Comparison of ENCODE assay signal across 8 mouse cellular contexts in the genomic region with DNA sequence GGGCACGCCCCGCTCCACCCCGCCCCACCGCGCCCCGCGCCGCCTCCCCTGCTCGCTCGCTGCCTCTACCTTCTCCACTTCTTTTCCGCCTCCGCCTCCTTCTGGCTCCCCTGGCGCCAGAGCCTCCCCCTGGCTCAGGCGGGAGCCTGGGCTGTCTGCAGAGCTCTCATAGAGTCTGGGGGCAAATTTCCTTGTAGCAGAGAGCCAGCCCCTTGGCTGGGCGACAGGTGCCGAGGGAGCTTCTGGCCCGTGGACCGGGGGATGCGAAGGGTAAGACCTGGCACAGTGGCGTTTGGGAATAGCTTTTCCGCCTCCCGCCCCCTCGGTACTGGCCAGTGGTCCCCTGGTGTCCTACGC. TPM values are rescaled to one million over a fixed set of nuclear protein-coding genes. Genes with fewer than 3 reads are reported as not detected.
DNase-seq lines count a peak whose midpoint lies in the region; ATAC-seq and TF ChIP-seq lines count a peak whose summit lies in the region.

No protein-coding gene starts in this region.

- no peak overlapping the region for H3K27ac ChIP-seq in heart, embryonic 11.5 days (ENCODE audit: low read depth, low read length)
- peak overlapping the region; percentile 76; the same call in 1 of the 2 replicates for H3K27ac ChIP-seq in embryonic facial prominence, embryonic 11.5 days (replicated peaks; ENCODE audit: low read depth, low read length)
- H3K27ac ChIP-seq in olfactory bulb, adult 2 months (ENCODE audit: insufficient read depth, low read depth, low read length) = no peak overlapping the region

- peak overlapping the region; percentile 98 for H3K4me2 ChIP-seq in heart, embryonic 11.5 days
- H3K4me2 ChIP-seq in embryonic facial prominence, embryonic 11.5 days (ENCODE audit: low read depth, low read length) = peak overlapping the region; percentile 95

- ATAC-seq in heart, embryonic 11.5 days (replicated peaks; ENCODE audit: insufficient number of reproducible peaks, low FRiP score, low TSS enrichment) = peak; percentile 43
- peak; percentile 74; the same call in 1 of the 2 replicates for ATAC-seq in embryonic facial prominence, embryonic 11.5 days (replicated peaks; ENCODE audit: insufficient number of reproducible peaks, low FRiP score, low TSS enrichment, low read depth)

- no peak overlapping the region for H3ac ChIP-seq in C2C12 (ENCODE audit: control insufficient read depth, insufficient read length, low read depth)

- peak overlapping the region; percentile 80 for H3K9ac ChIP-seq in heart, embryonic 11.5 days (ENCODE audit: low read depth, low read length)
- peak overlapping the region; percentile 78 for H3K9ac ChIP-seq in embryonic facial prominence, embryonic 11.5 days (replicated peaks; ENCODE audit: low read length)

- no peak for TF ChIP-seq POLR2A in olfactory bulb, adult 2 months (IDR thresholded peaks at IDR 0.05; ENCODE audit: insufficient read depth, low read depth, low read length)

- peaks cover 17% of the 10 kb centered on the region for H3K27me3 ChIP-seq in heart, embryonic 11.5 days (ENCODE audit: control insufficient read depth, insufficient read depth, low read length)
- no peaks in the 10 kb centered on the region for H3K27me3 ChIP-seq in C2C12 (ENCODE audit: control insufficient read depth, insufficient read depth, insufficient read length)
- no peaks in the 10 kb centered on the region for H3K27me3 ChIP-seq in embryonic facial prominence, embryonic 11.5 days (ENCODE audit: control insufficient read depth, insufficient read depth, low read length)

- peaks cover 2% of the 10 kb centered on the region; the same call in 1 of the 2 replicates for H3K4me1 ChIP-seq in heart, embryonic 11.5 days (ENCODE audit: control insufficient read depth, insufficient read depth, low read length)
- no peaks in the 10 kb centered on the region for H3K4me1 ChIP-seq in embryonic facial prominence, embryonic 11.5 days (ENCODE audit: control insufficient read depth, insufficient read depth, low read length)
- peaks cover 11% of the 10 kb centered on the region for H3K4me1 ChIP-seq in olfactory bulb, adult 2 months (ENCODE audit: control insufficient read depth, insufficient read depth, low read length)

- peak overlapping the region; percentile 64 for H3K4me3 ChIP-seq in heart, embryonic 11.5 days (ENCODE audit: low read depth, low read length)
- H3K4me3 ChIP-seq in C2C12 (ENCODE audit: insufficient read depth, poor library complexity, severe bottlenecking) = peak overlapping the region; percentile 26
- H3K4me3 ChIP-seq in embryonic facial prominence, embryonic 11.5 days (ENCODE audit: low read depth, low read length) = peak overlapping the region; percentile 61
- H3K4me3 ChIP-seq in olfactory bulb, adult 2 months (ENCODE audit: insufficient read depth, low read depth, low read length) = peak overlapping the region; percentile 66

- H3K79me3 ChIP-seq in C2C12 (ENCODE audit: low read depth) = no peaks in the 10 kb centered on the region

- under 1% methylated on average over 19 of the region's 24 CpGs for WGBS in heart, embryonic 11.5 days (ENCODE audit: insufficient replicate concordance)
- WGBS in embryonic facial prominence, embryonic 11.5 days = 0% methylated on average over 19 of the region's 24 CpGs
- WGBS in olfactory bulb, adult 2 months = 1% methylated on average over 23 of the region's 24 CpGs

- no peak for DNase-seq in heart, adult 9 months (ENCODE audit: low spot score in 2 of 2)
- DNase-seq in embryonic facial prominence, embryonic 11.5 days (ENCODE audit: low spot score) = no peak
- DNase-seq in left cerebral cortex, postnatal 14 days (ENCODE audit: low spot score in 2 of 2) = peak; percentile 20 to 33
- DNase-seq in embryo, embryonic 10.5 days (ENCODE audit: low spot score) = no peak
- DNase-seq in gastrocnemius, postnatal 14 days = no peak

- TF ChIP-seq CTCF in C2C12 (IDR thresholded peaks at IDR 0.05; ENCODE audit: control insufficient read depth, insufficient read depth, insufficient read length) = no peak
- no peak for TF ChIP-seq CTCF in olfactory bulb, adult 2 months (IDR thresholded peaks at IDR 0.05; ENCODE audit: insufficient read depth, low read depth, low read length)

- no peaks in the 10 kb centered on the region for H3K79me2 ChIP-seq in C2C12 (ENCODE audit: control insufficient read depth, insufficient read depth)

- no peaks in the 10 kb centered on the region for H3K36me3 ChIP-seq in heart, embryonic 11.5 days (ENCODE audit: control insufficient read depth, insufficient read depth, low read length)
- no peaks in the 10 kb centered on the region for H3K36me3 ChIP-seq in C2C12 (ENCODE audit: control insufficient read depth, insufficient read depth)
- no peaks in the 10 kb centered on the region for H3K36me3 ChIP-seq in embryonic facial prominence, embryonic 11.5 days (replicated peaks; ENCODE audit: control insufficient read depth, insufficient read depth, low read depth, low read length)

- no peaks in the 10 kb centered on the region for H3K9me3 ChIP-seq in heart, embryonic 11.5 days (replicated peaks; ENCODE audit: control insufficient read depth, low read length)
- H3K9me3 ChIP-seq in embryonic facial prominence, embryonic 11.5 days (replicated peaks; ENCODE audit: control insufficient read depth, low read length) = no peaks in the 10 kb centered on the region

- intact Hi-C loops in left cerebral cortex, postnatal 14 days (cut with DNase I) = loop anchor here (5.0 to 10.0 kb wide), 4 partner anchors 188 to 627 kb away; partner anchors contain the start of gene Akirin2
- intact Hi-C loops in gastrocnemius, postnatal 14 days (cut with DNase I; ENCODE audit: low total_unique reads) = loop anchor here (10.0 kb wide), 1 partner anchor 300 kb away; no protein-coding TSS in a partner anchor

TF ChIP-seq in C2C12, 6 proteins besides CTCF, POLR2A, EP300 and RAD21:
- TF ChIP-seq FOSL1 (IDR thresholded peaks at IDR 0.05; ENCODE audit: insufficient read depth, low read length, poor library complexity, severe bottlenecking) = no peak
- TF ChIP-seq MAX (IDR thresholded peaks at IDR 0.05) = no peak
- TF ChIP-seq MYOG (IDR thresholded peaks at IDR 0.05; ENCODE audit: control insufficient read depth, extremely low read depth, insufficient read length) = no peak
- no peak for TF ChIP-seq USF1 (IDR thresholded peaks at IDR 0.05; ENCODE audit: low read depth)
- TF ChIP-seq MYOD1 (IDR thresholded peaks at IDR 0.05; ENCODE audit: control insufficient read depth, insufficient read length, low read depth) = no peak
- TF ChIP-seq CEBPB (IDR thresholded peaks at IDR 0.05; ENCODE audit: low read depth) = no peak

RNA-seq across cellular contexts. Expression of gene Cnr1, which starts 0.5 kb away (rescaled TPM):
- polyA plus RNA-seq in heart, embryonic 11.5 days (2014; fragmentation: Nextera tagmentation; extraction: Ambion mirVana) = 0.82 and 0.86 TPM in 2 replicates
- polyA plus RNA-seq in C2C12 (2012; fragmentation: generic; extraction: Trizol) = 0.39 TPM
- 6.6 and 6.8 TPM in 2 replicates for polyA plus RNA-seq in embryonic facial prominence, embryonic 11.5 days (2014; fragmentation: Nextera tagmentation; extraction: Ambion mirVana)
- 100 to 1,000 TPM; 117 to 128 TPM for total RNA-seq in left cerebral cortex, postnatal 14 days (2021)
- not detected in 2 replicates for polyA plus RNA-seq in olfactory bulb, adult 2 months (2012; ENCODE audit: insufficient read depth, insufficient read length, low replicate concordance, missing spikeins)
- 1 to 10 TPM; 1.8 to 2.1 TPM for total RNA-seq in gastrocnemius, postnatal 14 days (2021)

Comparison
In these comparisons a context has a peak if more than half of its experiments do, and no peak if none do; other contexts are left out.
1. DNase-seq: peak in left cerebral cortex, postnatal 14 days (2 of 2); none in heart, adult 9 months (0 of 2), embryonic facial prominence, embryonic 11.5 days (single experiment), embryo, embryonic 10.5 days (single experiment) and gastrocnemius, postnatal 14 days (single experiment).
2. Peak in every context shown above with its lines, with median percentiles within 50 percentile points of each other: H3K4me3 ChIP-seq.